Mouse (Mus musculus) cerebellum, adult 2 months (tissue): ENCODE measurements around the gene Cep170.

ENCODE experiments used
- CTCF ChIP-seq: fragments of 200-500 bp; IDR thresholded peaks from 2 replicates; pipeline ENCODE4 v1.5.1; 2011; ENCODE audit warnings: low read depth, mild to moderate bottlenecking, control low read depth, low read length, moderate library complexity, borderline replicate concordance; ENCODE audit not compliant: insufficient read depth
- POLR2A ChIP-seq: fragments of 200-500 bp; IDR thresholded peaks from 2 replicates; pipeline ENCODE4 v1.6.1; 2011; ENCODE audit warnings: low read length, control low read depth, borderline replicate concordance; ENCODE audit not compliant: insufficient read depth

GRCm38 (mm10) chr1:176800728-176801365 lies 13.0 kb downstream of the Cep170 start:
- TF ChIP-seq POLR2A = no peak
- no peak for TF ChIP-seq CTCF
